Comparison of ENCODE assay signal across 9 mouse cellular contexts in genomic region chr12:105557250-105557925, GRCm38 (mm10). TPM values are rescaled to one million over a fixed set of nuclear protein-coding genes. Genes with fewer than 3 reads are reported as not detected.
DNase-seq lines count a peak whose midpoint lies in the region; ATAC-seq lines count a peak whose summit lies in the region.
"Had no signal": no experiment of that assay in that cellular context is flagged by ENCODE, and none has a peak within 500 bp of the region (broad histone marks: within the 10 kb centered on the region; RNA-seq: fewer than 3 reads in every experiment).

No protein-coding gene starts in this region.

- H3K27me3 ChIP-seq in forebrain, embryonic 10.5 days (ENCODE audit: poor library complexity, severe bottlenecking): peaks cover 25% of the 10 kb centered on the region
- peaks cover 20% of the 10 kb centered on the region for H3K27me3 ChIP-seq in forebrain, embryonic 12.5 days
- H3K27me3 ChIP-seq in heart, embryonic 16.5 days (ENCODE audit: control insufficient read depth, insufficient read depth, low read length): peaks cover 8% of the 10 kb centered on the region
- H3K27me3 ChIP-seq in lung, embryonic 16.5 days (ENCODE audit: control insufficient read depth, insufficient read depth, low read depth, low read length): peaks cover 4% of the 10 kb centered on the region; the same call in 1 of the 2 replicates
- H3K27me3 ChIP-seq in limb, embryonic 10.5 days (ENCODE audit: low read depth, poor library complexity, severe bottlenecking): peaks cover 27% of the 10 kb centered on the region

- H3K9ac ChIP-seq in forebrain, embryonic 12.5 days: no peak overlapping the region
- H3K9ac ChIP-seq in heart, embryonic 16.5 days (ENCODE audit: low read length): no peak overlapping the region
- no peak overlapping the region for H3K9ac ChIP-seq in lung, embryonic 16.5 days (ENCODE audit: low read length)

- H3K9me3 ChIP-seq in forebrain, embryonic 10.5 days: no peaks in the 10 kb centered on the region
- H3K9me3 ChIP-seq in forebrain, embryonic 12.5 days: no peaks in the 10 kb centered on the region
- H3K9me3 ChIP-seq in heart, embryonic 16.5 days (replicated peaks; ENCODE audit: control insufficient read depth, low read length): no peaks in the 10 kb centered on the region
- no peaks in the 10 kb centered on the region for H3K9me3 ChIP-seq in lung, embryonic 16.5 days (ENCODE audit: control insufficient read depth, low read length)
- H3K9me3 ChIP-seq in limb, embryonic 10.5 days (replicated peaks): no peaks in the 10 kb centered on the region

- no peak overlapping the region for H3K4me3 ChIP-seq in forebrain, embryonic 10.5 days
- H3K4me3 ChIP-seq in forebrain, embryonic 12.5 days (replicated peaks): no peak overlapping the region
- H3K4me3 ChIP-seq in heart, embryonic 16.5 days (ENCODE audit: low read length): no peak overlapping the region
- no peak overlapping the region for H3K4me3 ChIP-seq in lung, embryonic 16.5 days (ENCODE audit: low read length)
- no peak overlapping the region for H3K4me3 ChIP-seq in limb, embryonic 10.5 days

- no peak overlapping the region for H3K4me2 ChIP-seq in forebrain, embryonic 12.5 days
- no peak overlapping the region for H3K4me2 ChIP-seq in heart, embryonic 16.5 days (ENCODE audit: low read depth, low read length)
- H3K4me2 ChIP-seq in lung, embryonic 16.5 days (ENCODE audit: low read depth, low read length): no peak overlapping the region

- no peak for ATAC-seq in forebrain, embryonic 12.5 days (ENCODE audit: low FRiP score)
- peak; percentile 42 for ATAC-seq in heart, embryonic 16.5 days (replicated peaks; ENCODE audit: extremely low read depth, insufficient read depth, low FRiP score)
- ATAC-seq in lung, embryonic 16.5 days (ENCODE audit: low read depth): peak; percentile 64

- 0 out of 2 replicates have a peak overlapping the region, but pooled peaks have one; percentile 15 for H3K27ac ChIP-seq in forebrain, embryonic 10.5 days
- H3K27ac ChIP-seq in forebrain, embryonic 12.5 days: no peak overlapping the region
- peak overlapping the region; percentile 43 for H3K27ac ChIP-seq in heart, embryonic 16.5 days (ENCODE audit: low read length)
- H3K27ac ChIP-seq in lung, embryonic 16.5 days (ENCODE audit: low read length): 0 out of 2 replicates have a peak overlapping the region, but pooled peaks have one; percentile 19
- no peak overlapping the region for H3K27ac ChIP-seq in limb, embryonic 10.5 days
- H3K27ac ChIP-seq: macrophage had no signal

- no peak for DNase-seq in forebrain, embryonic 10.5 days (ENCODE audit: extremely low spot score, low spot score)
- peak; percentile 9 for DNase-seq in adipocyte (ENCODE audit: low spot score)
- no peak for DNase-seq in right cerebral cortex, adult 2 months (ENCODE audit: low spot score in 2 of 2)
- DNase-seq in right cerebral cortex, postnatal 10 days (ENCODE audit: low spot score in 2 of 2): no peak
- no peak for DNase-seq in limb, embryonic 10.5 days (ENCODE audit: low spot score)

- H3K4me1 ChIP-seq in forebrain, embryonic 10.5 days: peaks cover 37% of the 10 kb centered on the region
- 0 out of 2 replicates have a peak, but pooled peaks cover 6% of the 10 kb centered on the region for H3K4me1 ChIP-seq in forebrain, embryonic 12.5 days
- peaks cover 47% of the 10 kb centered on the region for H3K4me1 ChIP-seq in heart, embryonic 16.5 days (ENCODE audit: control insufficient read depth, insufficient read depth, low read length)
- H3K4me1 ChIP-seq in lung, embryonic 16.5 days (replicated peaks; ENCODE audit: control insufficient read depth, insufficient read depth, low read length): peaks cover 22% of the 10 kb centered on the region
- peaks cover 21% of the 10 kb centered on the region for H3K4me1 ChIP-seq in limb, embryonic 10.5 days

- H3K36me3 ChIP-seq in forebrain, embryonic 10.5 days (replicated peaks): no peaks in the 10 kb centered on the region
- no peaks in the 10 kb centered on the region for H3K36me3 ChIP-seq in forebrain, embryonic 12.5 days (replicated peaks)
- no peaks in the 10 kb centered on the region for H3K36me3 ChIP-seq in heart, embryonic 16.5 days (ENCODE audit: control insufficient read depth, insufficient read depth)
- no peaks in the 10 kb centered on the region for H3K36me3 ChIP-seq in lung, embryonic 16.5 days (ENCODE audit: control insufficient read depth, insufficient read depth, low read length)
- no peaks in the 10 kb centered on the region for H3K36me3 ChIP-seq in limb, embryonic 10.5 days

- WGBS in forebrain, embryonic 10.5 days: 65% methylated on average over 7 of the region's 7 CpGs
- 76% methylated on average over 7 of the region's 7 CpGs for WGBS in forebrain, embryonic 12.5 days
- WGBS in heart, embryonic 16.5 days: 51% methylated on average over 7 of the region's 7 CpGs
- WGBS in lung, embryonic 16.5 days: 48% methylated on average over 7 of the region's 7 CpGs
- WGBS in limb, embryonic 10.5 days: 79% methylated on average over 7 of the region's 7 CpGs

RNA-seq across cellular contexts. Expression of gene Bdkrb2, which starts 5.6 kb away (rescaled TPM):
- 0.25 and 0.42 TPM in 2 replicates for polyA plus RNA-seq in forebrain, embryonic 10.5 days (2016; fragmentation: Nextera tagmentation; extraction: Ambion mirVana)
- polyA plus RNA-seq in forebrain, embryonic 12.5 days (2016; fragmentation: Nextera tagmentation; extraction: Ambion mirVana): 0.35 and 0.40 TPM in 2 replicates
- polyA plus RNA-seq in heart, embryonic 16.5 days (2015; fragmentation: Nextera tagmentation; extraction: Ambion mirVana): 1.2 and 1.4 TPM in 2 replicates
- polyA plus RNA-seq in lung, embryonic 16.5 days (2015; fragmentation: Nextera tagmentation; extraction: Ambion mirVana): 1.3 and 1.6 TPM in 2 replicates
- polyA plus RNA-seq in limb, embryonic 10.5 days (2016; fragmentation: Nextera tagmentation; extraction: Ambion mirVana): 0.36 and 0.93 TPM in 2 replicates
- polyA plus RNA-seq: macrophage had no signal

RNA-seq across cellular contexts. Expression of gene Bdkrb1, which starts 45.5 kb away (rescaled TPM):
- not detected in 2 replicates for polyA plus RNA-seq in forebrain, embryonic 10.5 days (2016; fragmentation: Nextera tagmentation; extraction: Ambion mirVana)
- polyA plus RNA-seq in forebrain, embryonic 12.5 days (2016; fragmentation: Nextera tagmentation; extraction: Ambion mirVana): 0.24 TPM in 1 of 2 replicates, not detected in the other
- not detected in 2 replicates for polyA plus RNA-seq in heart, embryonic 16.5 days (2015; fragmentation: Nextera tagmentation; extraction: Ambion mirVana)
- not detected in 2 replicates for polyA plus RNA-seq in lung, embryonic 16.5 days (2015; fragmentation: Nextera tagmentation; extraction: Ambion mirVana)
- polyA plus RNA-seq in limb, embryonic 10.5 days (2016; fragmentation: Nextera tagmentation; extraction: Ambion mirVana): not detected in 2 replicates
- polyA plus RNA-seq: macrophage had no signal

Comparison
In these comparisons a context has a peak if more than half of its experiments do, and no peak if none do; other contexts are left out.
1. H3K27ac ChIP-seq: peak in forebrain, embryonic 10.5 days (single experiment), heart, embryonic 16.5 days (single experiment) and lung, embryonic 16.5 days (single experiment); none in forebrain, embryonic 12.5 days (single experiment) and limb, embryonic 10.5 days (single experiment).